Mouse (Mus musculus): ENCODE results near the gene Zcchc3.

The Zcchc3 gene

GRCm38 (mm10) chr2:152363245-152364147, 51.3 kb downstream of the Zcchc3 start:
- peak; percentile 75 for DNase-seq (ENCODE audit: extremely low spot score, low spot score)
